22 mouse cellular contexts compared by ENCODE assay signal in genomic region chr2:68981302-68981701, GRCm38 (mm10).
DNase-seq lines count a peak whose midpoint lies in the region; ATAC-seq lines count a peak whose summit lies in the region.
"Had no signal": no experiment of that assay in that cellular context is flagged by ENCODE, and none has a peak within 500 bp of the region (broad histone marks: within the 10 kb centered on the region; RNA-seq: fewer than 3 reads in every experiment).

No protein-coding gene starts in this region.

- no peaks in the 10 kb centered on the region for H3K36me3 ChIP-seq in intestine, embryonic 14.5 days (ENCODE audit: control insufficient read depth, insufficient read depth, low read length)
- no peaks in the 10 kb centered on the region for H3K36me3 ChIP-seq in intestine, embryonic 15.5 days
- H3K36me3 ChIP-seq in midbrain, embryonic 13.5 days = no peaks in the 10 kb centered on the region
- H3K36me3 ChIP-seq in midbrain, embryonic 10.5 days = no peaks in the 10 kb centered on the region
- H3K36me3 ChIP-seq in stomach, embryonic 15.5 days = no peaks in the 10 kb centered on the region
- H3K36me3 ChIP-seq in heart, embryonic 12.5 days = no peaks in the 10 kb centered on the region
- H3K36me3 ChIP-seq: embryonic facial prominence, embryonic 15.5 days; forebrain, embryonic 10.5 days; limb, embryonic 12.5 days; liver, embryonic 13.5 days had no signal

- no peaks in the 10 kb centered on the region for H3K27me3 ChIP-seq in intestine, embryonic 14.5 days (replicated peaks; ENCODE audit: control insufficient read depth, insufficient read depth, low read length)
- no peaks in the 10 kb centered on the region for H3K27me3 ChIP-seq in intestine, embryonic 15.5 days (replicated peaks)
- no peaks in the 10 kb centered on the region for H3K27me3 ChIP-seq in midbrain, embryonic 13.5 days
- peaks cover 36% of the 10 kb centered on the region for H3K27me3 ChIP-seq in midbrain, embryonic 10.5 days (ENCODE audit: low read depth, poor library complexity, severe bottlenecking)
- H3K27me3 ChIP-seq in stomach, embryonic 15.5 days (replicated peaks) = no peaks in the 10 kb centered on the region
- no peaks in the 10 kb centered on the region for H3K27me3 ChIP-seq in heart, embryonic 12.5 days (replicated peaks)
- H3K27me3 ChIP-seq: embryonic facial prominence, embryonic 15.5 days; limb, embryonic 12.5 days; liver, embryonic 13.5 days had no signal

- 63% methylated on average over 9 of the region's 9 CpGs for WGBS in intestine, embryonic 14.5 days
- WGBS in intestine, embryonic 15.5 days = 61% methylated on average over 9 of the region's 9 CpGs
- 87% methylated on average over 9 of the region's 9 CpGs for WGBS in midbrain, embryonic 13.5 days
- WGBS in midbrain, embryonic 10.5 days = 92% methylated on average over 9 of the region's 9 CpGs
- WGBS in stomach, embryonic 15.5 days = 60% methylated on average over 9 of the region's 9 CpGs
- 87% methylated on average over 9 of the region's 9 CpGs for WGBS in heart, embryonic 12.5 days

- H3K4me2 ChIP-seq in intestine, embryonic 14.5 days (ENCODE audit: low read length) = peak overlapping the region; percentile 22; the same call in 1 of the 2 replicates
- H3K4me2 ChIP-seq in intestine, embryonic 15.5 days (replicated peaks) = no peak overlapping the region
- no peak overlapping the region for H3K4me2 ChIP-seq in midbrain, embryonic 13.5 days (replicated peaks)
- peak overlapping the region; percentile 19; the same call in 1 of the 2 replicates for H3K4me2 ChIP-seq in stomach, embryonic 15.5 days
- no peak overlapping the region for H3K4me2 ChIP-seq in heart, embryonic 12.5 days
- H3K4me2 ChIP-seq: embryonic facial prominence, embryonic 15.5 days; limb, embryonic 12.5 days; liver, embryonic 13.5 days had no signal

- H3K9ac ChIP-seq in intestine, embryonic 14.5 days (ENCODE audit: low read length) = no peak overlapping the region
- no peak overlapping the region for H3K9ac ChIP-seq in intestine, embryonic 15.5 days
- H3K9ac ChIP-seq in midbrain, embryonic 13.5 days (replicated peaks) = no peak overlapping the region
- H3K9ac ChIP-seq in stomach, embryonic 15.5 days = no peak overlapping the region
- no peak overlapping the region for H3K9ac ChIP-seq in heart, embryonic 12.5 days
- H3K9ac ChIP-seq: embryonic facial prominence, embryonic 15.5 days; limb, embryonic 12.5 days; liver, embryonic 13.5 days had no signal

- ATAC-seq in intestine, embryonic 14.5 days (replicated peaks; ENCODE audit: low FRiP score, low TSS enrichment, low read depth) = no peak
- ATAC-seq in intestine, embryonic 15.5 days = no peak
- 0 out of 2 replicates have a peak, but pooled peaks have one; percentile 14 for ATAC-seq in midbrain, embryonic 13.5 days
- ATAC-seq in inflammation-experienced regulatory T-cells, adult 6 months = peak; percentile 28
- ATAC-seq in stomach, embryonic 15.5 days (ENCODE audit: insufficient read depth, low FRiP score, low read depth) = no peak
- ATAC-seq in heart, embryonic 12.5 days (ENCODE audit: insufficient number of reproducible peaks, low FRiP score) = no peak
- ATAC-seq: activated CD4-positive, CD25-positive, alpha-beta regulatory T cell, adult 4 months had no signal

- H3K4me1 ChIP-seq in intestine, embryonic 14.5 days (replicated peaks; ENCODE audit: control insufficient read depth, insufficient read depth, low read length) = peaks cover 19% of the 10 kb centered on the region
- H3K4me1 ChIP-seq in intestine, embryonic 15.5 days (replicated peaks) = 0 out of 2 replicates have a peak, but pooled peaks cover 12% of the 10 kb centered on the region
- peaks cover 17% of the 10 kb centered on the region for H3K4me1 ChIP-seq in midbrain, embryonic 13.5 days (replicated peaks)
- peaks cover 38% of the 10 kb centered on the region for H3K4me1 ChIP-seq in midbrain, embryonic 10.5 days
- peaks cover 10% of the 10 kb centered on the region; the same call in 1 of the 2 replicates for H3K4me1 ChIP-seq in stomach, embryonic 15.5 days
- H3K4me1 ChIP-seq in heart, embryonic 12.5 days (replicated peaks) = peaks cover 37% of the 10 kb centered on the region

- DNase-seq in intestine, embryonic 14.5 days (ENCODE audit: low spot score) = no peak
- no peak for DNase-seq in midbrain, embryonic 10.5 days (ENCODE audit: low spot score)
- DNase-seq: adrenal gland, postnatal 10 days; cerebellum, adult 11 months; cerebellum, postnatal 14 days; gastrocnemius, postnatal 25 days; kidney, postnatal 4 days; liver, embryonic 13.5 days; lung, postnatal 10 days; retina, postnatal 1 day; right cerebral cortex, postnatal 4 days; thymus, postnatal 4 days had no signal

- no peaks in the 10 kb centered on the region for H3K9me3 ChIP-seq in intestine, embryonic 14.5 days (ENCODE audit: control insufficient read depth, low read length)
- H3K9me3 ChIP-seq in intestine, embryonic 15.5 days = no peaks in the 10 kb centered on the region
- H3K9me3 ChIP-seq in midbrain, embryonic 13.5 days = no peaks in the 10 kb centered on the region
- no peaks in the 10 kb centered on the region for H3K9me3 ChIP-seq in midbrain, embryonic 10.5 days (replicated peaks)
- no peaks in the 10 kb centered on the region for H3K9me3 ChIP-seq in stomach, embryonic 15.5 days
- H3K9me3 ChIP-seq in heart, embryonic 12.5 days (replicated peaks) = no peaks in the 10 kb centered on the region
- H3K9me3 ChIP-seq: embryonic facial prominence, embryonic 15.5 days; forebrain, embryonic 10.5 days; G1E; limb, embryonic 12.5 days; liver, embryonic 13.5 days had no signal

- peak overlapping the region; percentile 51; the same call in 1 of the 2 replicates for H3K27ac ChIP-seq in intestine, embryonic 14.5 days (ENCODE audit: low read depth)
- H3K27ac ChIP-seq in intestine, embryonic 15.5 days = no peak overlapping the region
- no peak overlapping the region for H3K27ac ChIP-seq in midbrain, embryonic 13.5 days
- no peak overlapping the region for H3K27ac ChIP-seq in midbrain, embryonic 10.5 days (replicated peaks)
- H3K27ac ChIP-seq in stomach, embryonic 15.5 days = peak overlapping the region; percentile 6; the same call in 1 of the 2 replicates
- no peak overlapping the region for H3K27ac ChIP-seq in heart, embryonic 12.5 days (ENCODE audit: poor library complexity, severe bottlenecking)
- H3K27ac ChIP-seq: embryonic facial prominence, embryonic 15.5 days; forebrain, embryonic 10.5 days; limb, embryonic 12.5 days; liver, embryonic 13.5 days had no signal

- H3K4me3 ChIP-seq in intestine, embryonic 14.5 days (ENCODE audit: low read depth, low read length) = no peak overlapping the region
- H3K4me3 ChIP-seq in intestine, embryonic 15.5 days (replicated peaks) = no peak overlapping the region
- no peak overlapping the region for H3K4me3 ChIP-seq in midbrain, embryonic 13.5 days (replicated peaks)
- H3K4me3 ChIP-seq in midbrain, embryonic 10.5 days = no peak overlapping the region
- no peak overlapping the region for H3K4me3 ChIP-seq in stomach, embryonic 15.5 days (replicated peaks)
- H3K4me3 ChIP-seq in heart, embryonic 12.5 days = no peak overlapping the region
- H3K4me3 ChIP-seq: embryonic facial prominence, embryonic 15.5 days; forebrain, embryonic 10.5 days; limb, embryonic 12.5 days; liver, embryonic 13.5 days had no signal

Comparison
In these comparisons a context has a peak if more than half of its experiments do, and no peak if none do; other contexts are left out.
1. H3K27ac ChIP-seq: peak in intestine, embryonic 14.5 days (single experiment) and stomach, embryonic 15.5 days (single experiment); none in intestine, embryonic 15.5 days (single experiment), midbrain, embryonic 13.5 days (single experiment), midbrain, embryonic 10.5 days (single experiment) and heart, embryonic 12.5 days (single experiment).
2. H3K4me2 ChIP-seq: peak in intestine, embryonic 14.5 days (single experiment) and stomach, embryonic 15.5 days (single experiment); none in intestine, embryonic 15.5 days (single experiment), midbrain, embryonic 13.5 days (single experiment) and heart, embryonic 12.5 days (single experiment).
3. ATAC-seq: peak in midbrain, embryonic 13.5 days (single experiment) and inflammation-experienced regulatory T-cells, adult 6 months (single experiment); none in intestine, embryonic 14.5 days (single experiment), intestine, embryonic 15.5 days (single experiment), stomach, embryonic 15.5 days (single experiment) and heart, embryonic 12.5 days (single experiment).